Mouse (Mus musculus): ENCODE results near the gene Tuba1a. TPM values are rescaled to one million over a fixed set of nuclear protein-coding genes. Genes with fewer than 3 reads are reported as not detected.
A peak's percentile ranks its signal among the peaks of the same experiment; 100 is the strongest.
"Not testable (repeated sequence)": the region's sequence is repeated elsewhere in the genome, so short reads cannot be mapped to it uniquely, and the experiment has no call there.

Tuba1a gene
- total RNA-seq, 1 experiment from 2014 or later, result 25.4 TPM

DNA sequence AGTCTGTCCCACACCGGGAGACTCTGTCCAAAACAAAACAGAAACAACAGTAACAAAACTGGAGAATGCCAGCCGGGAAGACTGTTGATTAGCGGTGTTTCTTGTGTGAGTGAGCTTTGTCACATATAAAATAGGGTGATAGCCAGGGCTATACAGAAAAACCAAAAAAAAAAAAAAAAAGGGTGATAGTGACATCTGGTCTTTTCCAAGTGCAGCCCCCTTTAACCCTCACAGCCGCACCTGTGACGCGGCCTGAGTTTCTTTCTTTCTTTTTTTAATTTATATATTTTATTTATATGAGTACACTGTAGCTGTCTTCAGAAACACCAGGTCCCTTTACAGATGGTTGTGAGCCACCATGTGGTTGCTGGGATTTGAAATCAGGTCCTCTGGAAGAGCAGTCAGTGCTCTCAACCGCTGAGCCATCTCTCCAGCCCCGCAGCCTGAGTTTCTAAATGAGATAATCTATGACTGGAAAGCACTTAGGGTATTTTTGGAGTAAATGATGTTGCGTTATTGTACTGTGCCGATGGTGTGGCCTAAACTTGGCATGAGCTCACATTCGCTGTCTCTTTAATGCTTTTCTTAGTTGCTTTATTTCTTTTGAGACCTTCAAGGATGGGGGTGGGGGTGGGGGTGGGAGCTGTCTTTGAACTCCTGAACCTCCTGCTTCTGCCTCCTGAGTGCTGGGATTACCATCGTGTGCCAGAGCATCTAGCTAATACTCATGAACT, 32.6 kb upstream of the Tuba1a start:
- ATAC-seq (replicated peaks; ENCODE audit: low read depth, poor library complexity, severe bottlenecking), result no peak

DNA sequence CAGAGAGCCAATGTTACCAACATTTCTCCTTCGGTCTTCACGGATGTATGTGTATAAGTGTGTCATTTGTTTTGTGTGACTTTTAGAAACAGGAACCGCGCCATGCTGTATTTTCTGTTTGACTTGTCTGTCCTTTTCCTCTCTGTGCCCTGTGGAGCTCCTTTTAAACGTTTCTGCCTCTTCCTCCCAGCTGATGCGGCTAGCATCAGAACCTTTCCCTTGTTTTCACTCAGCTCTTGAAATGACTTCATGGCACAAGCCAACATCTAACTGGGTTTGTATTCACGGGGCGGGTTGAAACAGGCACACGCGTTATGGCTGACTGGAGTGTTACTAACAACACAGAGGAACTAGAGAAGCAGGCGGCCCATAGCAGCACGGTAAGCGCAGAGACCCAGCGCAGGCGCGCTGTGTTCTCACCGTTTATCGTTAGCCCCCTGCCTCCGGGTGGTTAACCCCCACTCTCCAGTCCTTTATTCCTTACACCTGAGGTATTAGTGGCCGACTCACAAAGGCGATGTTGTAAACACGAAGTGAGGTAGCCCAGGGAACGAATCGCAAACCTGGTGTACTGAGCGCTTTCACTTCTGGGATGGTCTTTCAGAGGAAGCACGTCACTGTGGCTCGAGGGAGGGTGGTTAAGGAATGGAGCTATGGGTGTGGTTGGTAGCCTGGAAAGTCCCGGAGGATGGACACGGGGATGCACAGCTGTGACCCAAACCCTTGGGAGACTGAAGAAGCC, 31.9 kb upstream of the Tuba1a start:
- ATAC-seq (replicated peaks; ENCODE audit: low read depth, poor library complexity, severe bottlenecking), result peak; percentile 94

DNA sequence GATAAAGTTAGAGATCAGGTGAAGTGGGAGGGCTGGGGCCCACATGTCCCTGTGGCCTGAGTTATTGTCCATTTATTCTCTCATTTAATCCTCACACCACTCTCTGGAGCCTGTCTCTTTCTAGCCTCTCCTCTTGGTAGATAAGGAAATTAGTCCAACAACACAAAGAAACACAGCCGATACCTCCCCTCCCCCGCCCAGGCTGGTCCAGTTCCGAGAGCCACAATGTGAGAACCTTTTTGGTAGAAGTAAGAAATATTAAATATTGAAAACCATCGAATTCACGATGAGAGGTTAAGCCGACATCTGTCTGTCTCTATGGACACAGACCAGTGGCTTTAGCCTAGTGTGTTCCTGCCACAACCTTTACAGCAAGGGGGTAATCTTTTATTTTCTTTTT, 31.2 kb upstream of the Tuba1a start:
- ATAC-seq (replicated peaks; ENCODE audit: low read depth, poor library complexity, severe bottlenecking), result no peak

GRCm38 (mm10) chr15:98983431-98984081, 30.1 kb upstream of the Tuba1a start:
- no peak for ATAC-seq (replicated peaks; ENCODE audit: low read depth, poor library complexity, severe bottlenecking)

DNA sequence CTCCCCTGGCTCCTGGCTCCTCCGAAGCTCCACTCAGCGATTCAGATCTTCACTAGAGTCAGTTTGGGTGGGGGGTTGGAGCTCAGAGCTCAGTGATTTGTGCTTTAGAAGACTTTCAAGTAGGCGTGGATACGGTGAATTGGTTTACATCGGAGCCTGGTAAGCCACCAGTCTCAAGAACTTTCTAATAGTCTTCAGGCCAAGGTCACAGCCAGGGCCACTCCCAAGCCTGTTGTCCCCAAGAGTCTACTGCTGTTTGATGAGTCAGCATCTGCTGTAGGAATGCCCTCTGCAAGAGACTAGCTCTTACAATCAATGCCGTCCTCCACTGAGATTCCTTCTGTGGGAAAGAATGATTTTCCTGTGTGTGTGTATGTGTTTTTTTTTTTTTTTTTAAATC, 28.6 kb upstream of the Tuba1a start:
- ATAC-seq (replicated peaks; ENCODE audit: low read depth, poor library complexity, severe bottlenecking), result no peak

- no peak for ATAC-seq (replicated peaks; ENCODE audit: low read depth, poor library complexity, severe bottlenecking)
These were observed 26.6 kb upstream of the Tuba1a start for GRCm38 (mm10) chr15:98980012-98980614.

GRCm38 (mm10) chr15:98978409-98979172, 25.1 kb upstream of the Tuba1a start:
- no peak for ATAC-seq (replicated peaks; ENCODE audit: low read depth, poor library complexity, severe bottlenecking)

GRCm38 (mm10) chr15:98977759-98978408, 24.4 kb upstream of the Tuba1a start:
- ATAC-seq (replicated peaks; ENCODE audit: low read depth, poor library complexity, severe bottlenecking), result no peak

DNA sequence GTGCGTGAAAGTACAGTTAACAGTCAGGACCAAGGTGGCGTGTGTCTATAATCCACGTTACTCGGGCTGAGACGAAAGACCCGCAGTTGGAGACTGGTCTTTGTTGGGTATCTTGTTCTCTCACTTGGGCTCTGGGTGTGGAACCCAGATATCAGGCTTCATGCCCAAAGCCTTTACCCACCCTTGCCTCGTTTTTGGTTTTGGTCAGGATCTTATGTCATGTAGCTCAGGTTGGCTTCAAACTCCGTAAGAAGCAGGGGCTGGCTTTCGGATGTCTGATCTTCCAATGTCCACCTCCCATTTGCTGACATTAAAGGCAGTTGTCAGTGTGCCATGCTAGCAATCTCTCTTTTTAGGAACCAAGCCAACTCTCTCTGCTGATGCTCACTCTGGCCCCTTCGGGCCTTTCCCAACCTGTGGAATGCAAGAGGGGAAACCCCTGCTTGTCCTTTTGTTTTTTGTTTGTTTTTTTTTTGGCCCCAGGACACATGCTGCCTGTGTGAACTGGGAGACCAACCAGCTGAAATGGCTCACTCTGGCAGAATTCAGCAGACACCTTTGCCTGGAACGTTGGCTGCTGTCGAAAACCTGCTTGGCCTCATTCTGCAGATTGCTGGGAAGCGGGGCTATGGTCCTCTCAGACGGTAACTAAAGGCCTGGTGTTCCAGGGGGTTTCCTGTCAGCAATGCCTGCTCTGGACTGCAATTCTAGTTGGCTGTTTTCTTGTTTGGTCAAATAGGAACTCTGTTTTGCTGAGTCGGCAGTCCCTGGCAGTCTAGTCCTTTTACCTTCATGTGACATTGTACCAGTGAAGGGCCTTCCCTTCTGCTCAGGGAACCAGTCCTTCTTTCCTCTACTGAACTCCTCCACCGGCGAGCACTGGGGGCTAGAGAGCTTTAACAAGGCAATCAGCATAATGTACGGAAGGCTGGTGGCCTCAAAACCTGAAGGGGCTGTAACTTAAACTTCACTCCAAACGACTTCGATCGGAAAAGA, 23.6 kb upstream of the Tuba1a start:
- ATAC-seq (replicated peaks; ENCODE audit: low read depth, poor library complexity, severe bottlenecking), result no peak

- no peak for ATAC-seq (replicated peaks; ENCODE audit: low read depth, poor library complexity, severe bottlenecking)
These were observed 19.6 kb upstream of the Tuba1a start for GRCm38 (mm10) chr15:98973015-98973614.

GRCm38 (mm10) chr15:98971576-98972320, 18.2 kb upstream of the Tuba1a start:
- not testable (repeated sequence) for ATAC-seq (replicated peaks; ENCODE audit: low read depth, poor library complexity, severe bottlenecking)

DNA sequence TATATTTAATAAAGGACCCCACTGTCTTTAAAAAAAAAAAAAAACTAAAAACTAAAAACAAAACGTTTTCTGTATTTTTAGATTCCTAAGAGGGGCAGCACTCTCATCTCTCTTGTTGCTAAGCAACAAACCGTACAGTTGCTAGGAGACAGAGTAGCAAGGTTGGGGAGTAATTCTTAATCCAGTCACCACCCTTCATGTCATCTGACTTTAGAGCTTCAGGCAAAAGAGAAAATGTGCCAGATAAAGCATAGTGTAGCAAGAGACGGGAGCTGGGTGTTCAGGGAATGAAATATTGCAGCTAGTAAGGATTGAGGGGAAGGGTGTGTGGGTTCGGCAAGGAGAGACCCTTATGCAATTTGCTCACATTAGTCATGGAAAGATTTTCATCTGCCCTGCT, 17.6 kb upstream of the Tuba1a start:
- ATAC-seq (replicated peaks; ENCODE audit: low read depth, poor library complexity, severe bottlenecking), result no peak

- no peak for ATAC-seq (replicated peaks; ENCODE audit: low read depth, poor library complexity, severe bottlenecking)
These were observed 16.0 kb upstream of the Tuba1a start for GRCm38 (mm10) chr15:98969372-98970101.

DNA sequence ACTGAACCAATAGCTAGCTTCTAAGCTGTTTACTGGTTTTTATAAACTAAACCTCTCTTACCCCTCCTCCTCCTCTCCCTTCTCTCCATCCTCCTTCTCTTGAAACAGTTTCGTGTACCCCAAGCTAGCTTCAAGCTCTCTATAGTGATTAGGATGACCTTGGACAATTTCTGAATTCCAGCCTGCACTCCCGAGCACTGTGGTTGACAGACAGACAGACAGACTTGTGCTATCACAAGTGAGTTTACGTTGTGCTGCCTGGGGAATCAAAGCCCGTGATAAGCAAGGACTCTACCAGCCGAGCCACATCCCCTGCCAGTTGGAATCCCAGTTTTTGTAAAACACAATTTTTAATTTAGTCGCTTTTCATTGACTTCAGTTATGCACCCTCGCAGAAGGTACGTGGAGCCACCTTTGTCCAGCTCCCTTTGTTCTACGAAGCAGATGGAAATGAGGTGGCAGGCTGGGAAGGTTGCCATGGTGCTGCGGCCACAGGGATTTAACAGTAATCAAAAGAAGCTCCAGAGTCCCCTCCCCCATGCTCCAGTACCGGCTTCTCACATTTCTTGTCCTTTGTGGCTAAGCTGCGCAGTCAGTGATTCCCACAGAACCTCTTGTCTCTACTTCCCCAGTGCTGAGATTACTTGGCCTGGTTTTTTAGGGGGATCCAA, 15.3 kb upstream of the Tuba1a start:
- ATAC-seq (replicated peaks; ENCODE audit: low read depth, poor library complexity, severe bottlenecking), result no peak

DNA sequence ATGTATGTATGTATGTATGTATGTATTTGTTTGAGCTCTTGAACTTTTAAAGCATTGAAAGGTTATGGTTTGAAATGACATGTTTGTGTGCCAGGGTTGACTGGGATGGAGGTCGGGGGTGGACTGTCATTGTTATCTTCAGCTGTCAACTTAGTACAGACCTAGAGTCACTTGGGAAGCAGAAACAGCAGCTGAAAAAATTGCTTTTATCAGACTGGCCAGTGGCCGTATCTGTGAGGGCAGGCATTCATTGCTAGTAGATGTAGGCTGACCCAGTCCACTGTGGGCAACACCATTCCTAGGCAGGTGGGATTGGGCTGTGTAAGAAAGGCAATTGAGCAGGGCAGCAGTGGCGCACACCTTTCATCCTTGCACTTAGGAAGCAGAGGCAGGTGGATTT, 6.0 kb upstream of the Tuba1a start:
- no peak for ATAC-seq (replicated peaks; ENCODE audit: low read depth, poor library complexity, severe bottlenecking)

DNA sequence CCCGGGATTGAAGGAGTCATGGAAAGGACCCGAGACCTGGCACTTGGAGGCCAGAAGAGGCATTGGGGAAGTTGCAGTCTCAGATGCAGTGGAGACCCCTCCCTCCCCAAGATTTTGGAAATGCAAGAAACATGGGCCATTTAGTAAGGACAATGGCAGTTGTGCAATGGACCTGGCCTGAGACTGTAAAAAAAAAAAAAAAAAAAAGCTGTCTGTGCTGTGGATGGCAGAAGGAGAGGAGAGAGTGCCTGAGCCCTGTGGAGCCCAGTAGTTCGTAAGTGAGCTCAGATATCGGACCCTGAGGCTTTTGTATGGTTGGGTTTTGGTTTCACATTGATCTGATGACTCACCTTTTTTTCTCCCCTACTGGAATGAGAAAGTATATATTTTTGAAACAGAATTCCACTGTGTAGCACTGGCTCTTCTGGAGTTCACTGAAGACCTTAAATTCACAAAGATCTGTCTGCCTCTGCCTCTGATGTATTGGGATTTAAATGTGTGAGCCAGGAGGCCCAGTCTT, 5.5 kb upstream of the Tuba1a start:
- ATAC-seq (replicated peaks; ENCODE audit: low read depth, poor library complexity, severe bottlenecking), result 0 out of 2 replicates have a peak, but pooled peaks have one; percentile 29

Data from common myeloid progenitor, adult 5-6 weeks (primary cell).